Mouse (Mus musculus) embryonic facial prominence, embryonic 11.5 days (tissue): ENCODE measurements around the gene Slc25a17. TPM values are rescaled to one million over a fixed set of nuclear protein-coding genes. Genes with fewer than 3 reads are reported as not detected.

Experiments
- ATAC-seq: fragments of 200-750 bp; cut with Nextera tagmentation; replicated peaks from 2 replicates; pipeline ENCODE4 v1.8.0; 2017; ENCODE audit warnings: low read depth; ENCODE audit not compliant: insufficient number of reproducible peaks, low FRiP score, low TSS enrichment
- DNase-seq: peaks from one replicate; pipeline ENCODE4 v3.0.0-alpha.2; 2015; ENCODE audit warnings: low spot score
- H3K27ac ChIP-seq: fragments of 300-500 bp; sonication (generic); replicated peaks from 2 replicates; pipeline ENCODE4 v1.5.1; 2014; ENCODE audit warnings: mild to moderate bottlenecking, low read depth, low read length, control low read depth
- H3K27me3 ChIP-seq: fragments of 300-500 bp; sonication (generic); 2 replicates; pipeline ENCODE4 v1.6.1; 2014; ENCODE audit warnings: mild to moderate bottlenecking, low read length, moderate library complexity, mixed read lengths; ENCODE audit not compliant: control insufficient read depth, insufficient read depth
- H3K36me3 ChIP-seq: fragments of 300-500 bp; sonication (generic); replicated peaks from 2 replicates; pipeline ENCODE4 v1.6.1; 2014; ENCODE audit warnings: low read depth, mild to moderate bottlenecking, low read length, moderate library complexity, mixed read lengths; ENCODE audit not compliant: control insufficient read depth, insufficient read depth
- H3K4me1 ChIP-seq: fragments of 300-500 bp; sonication (generic); 2 replicates; pipeline ENCODE4 v1.6.1; 2014; ENCODE audit warnings: low read length, mixed read lengths; ENCODE audit not compliant: control insufficient read depth, insufficient read depth
- H3K4me2 ChIP-seq: fragments of 300-500 bp; sonication (generic); 2 replicates; pipeline ENCODE4 v1.6.1; 2014; ENCODE audit warnings: low read depth, mild to moderate bottlenecking, control low read depth, low read length, moderate library complexity
- H3K4me3 ChIP-seq: fragments of 300-500 bp; sonication (generic); 2 replicates; pipeline ENCODE4 v1.5.1; 2014; ENCODE audit warnings: low read depth, low read length, control low read depth
- H3K9ac ChIP-seq: fragments of 300-500 bp; sonication (generic); replicated peaks from 2 replicates; pipeline ENCODE4 v1.6.1; 2014; ENCODE audit warnings: mild to moderate bottlenecking, control low read depth, low read length
- H3K9me3 ChIP-seq: fragments of 300-500 bp; sonication (generic); replicated peaks from 2 replicates; pipeline ENCODE4 v1.6.1; 2016; ENCODE audit warnings: mild to moderate bottlenecking, low read length, inconsistent platforms, mixed read lengths; ENCODE audit not compliant: control insufficient read depth
- WGBS: fragments of 180-500 bp; shearing (Covaris S2); extraction: QIAGEN DNeasy Blood & Tissue Kit; methylation state at CpG from one replicate; pipeline ENCODE4 v1.1.7; 2014; 5-methylcytosine and 5-hydroxymethylcytosine counted together
- polyA plus RNA-seq: library from polyadenylated mRNA; unstranded; fragments of >200 nt; fragmentation: Nextera tagmentation; extraction: Ambion mirVana; gene quantifications from 2 replicates; pipeline ENCODE4 v1.2.1, GENCODE M21; 2014

Slc25a17 gene
- polyA plus RNA-seq, 1 experiment from 2014 or later = 125 TPM

- ATAC-seq = no peak
- H3K4me3 ChIP-seq = no peak overlapping the region
- no peak overlapping the region for H3K9ac ChIP-seq
- H3K27me3 ChIP-seq = no peaks in the 10 kb centered on the region
- H3K9me3 ChIP-seq = no peaks in the 10 kb centered on the region
- H3K27ac ChIP-seq = no peak overlapping the region
- no peak for DNase-seq
- peaks cover 6% of the 10 kb centered on the region for H3K36me3 ChIP-seq
- H3K4me2 ChIP-seq = no peak overlapping the region
- H3K4me1 ChIP-seq = no peaks in the 10 kb centered on the region
Measured at GRCm38 (mm10) chr15:81392997-81393396, 32.4 kb upstream of the Slc25a17 start.

- H3K27me3 ChIP-seq = no peaks in the 10 kb centered on the region
- H3K9me3 ChIP-seq = no peaks in the 10 kb centered on the region
- DNase-seq (peak; percentile 7), ATAC-seq (no peak)
- no peak overlapping the region for H3K27ac ChIP-seq
- peaks cover 16% of the 10 kb centered on the region for H3K36me3 ChIP-seq
- H3K4me3 ChIP-seq = no peak overlapping the region
- WGBS = 92% methylated on average over 5 of the region's 5 CpGs
- no peak overlapping the region for H3K9ac ChIP-seq
- H3K4me2 ChIP-seq = no peak overlapping the region
- H3K4me1 ChIP-seq = no peaks in the 10 kb centered on the region
Measured at GRCm38 (mm10) chr15:81386327-81386726, 25.7 kb upstream of the Slc25a17 start.

GRCm38 (mm10) chr15:81378845-81379244 lies 18.2 kb upstream of the Slc25a17 start:
- peaks cover 7% of the 10 kb centered on the region for H3K36me3 ChIP-seq
- no peak overlapping the region for H3K9ac ChIP-seq
- H3K27ac ChIP-seq = no peak overlapping the region
- no peaks in the 10 kb centered on the region for H3K4me1 ChIP-seq
- no peak overlapping the region for H3K4me2 ChIP-seq
- no peaks in the 10 kb centered on the region for H3K27me3 ChIP-seq
- ATAC-seq (no peak), DNase-seq (no peak)
- H3K9me3 ChIP-seq = no peaks in the 10 kb centered on the region
- 87% methylated on average over 2 of the region's 2 CpGs for WGBS
- H3K4me3 ChIP-seq = no peak overlapping the region

- Histone ChIP-seq H3K4me1 (no peaks in the 10 kb centered on the region), H3K9me3 (no peaks in the 10 kb centered on the region), H3K27ac (no peak overlapping the region), H3K4me2 (no peak overlapping the region), H3K27me3 (no peaks in the 10 kb centered on the region), H3K9ac (no peak overlapping the region), H3K4me3 (no peak overlapping the region), H3K36me3 (peaks cover 7% of the 10 kb centered on the region)
- no peak for ATAC-seq
- WGBS = 90% methylated on average over 11 of the region's 11 CpGs
- DNase-seq = no peak
Measured at GRCm38 (mm10) chr15:81374621-81375020, 14.0 kb upstream of the Slc25a17 start.

GRCm38 (mm10) chr15:81370356-81370755 lies 9.7 kb upstream of the Slc25a17 start:
- H3K9me3 ChIP-seq = no peaks in the 10 kb centered on the region
- H3K4me2 ChIP-seq = no peak overlapping the region
- H3K9ac ChIP-seq = no peak overlapping the region
- no peaks in the 10 kb centered on the region for H3K27me3 ChIP-seq
- peaks cover 11% of the 10 kb centered on the region for H3K36me3 ChIP-seq
- WGBS = 66% methylated on average over 1 of the region's 1 CpGs
- no peaks in the 10 kb centered on the region for H3K4me1 ChIP-seq
- H3K4me3 ChIP-seq = no peak overlapping the region
- ATAC-seq (no peak), DNase-seq (no peak)
- H3K27ac ChIP-seq = no peak overlapping the region

- Histone ChIP-seq H3K4me2 (no peak overlapping the region), H3K4me3 (no peak overlapping the region), H3K9me3 (no peaks in the 10 kb centered on the region), H3K27me3 (no peaks in the 10 kb centered on the region), H3K4me1 (no peaks in the 10 kb centered on the region), H3K27ac (no peak overlapping the region), H3K36me3 (peaks cover 8% of the 10 kb centered on the region), H3K9ac (no peak overlapping the region)
- DNase-seq (no peak), ATAC-seq (no peak)
- 90% methylated on average over 1 of the region's 1 CpGs for WGBS
Measured at GRCm38 (mm10) chr15:81368601-81369000, 8.0 kb upstream of the Slc25a17 start.

- Histone ChIP-seq H3K36me3 (peaks cover 8% of the 10 kb centered on the region), H3K9ac (no peak overlapping the region)
- 84% methylated on average over 4 of the region's 4 CpGs for WGBS
Measured at GRCm38 (mm10) chr15:81366241-81366640, 5.6 kb upstream of the Slc25a17 start.

GRCm38 (mm10) chr15:81365246-81365645 lies 4.6 kb upstream of the Slc25a17 start:
- H3K4me3 ChIP-seq = no peak overlapping the region
- no peaks in the 10 kb centered on the region for H3K9me3 ChIP-seq
- no peaks in the 10 kb centered on the region for H3K4me1 ChIP-seq
- no peak overlapping the region for H3K4me2 ChIP-seq
- no peak overlapping the region for H3K9ac ChIP-seq
- H3K36me3 ChIP-seq = peaks cover 4% of the 10 kb centered on the region
- WGBS = 90% methylated on average over 8 of the region's 8 CpGs
- no peaks in the 10 kb centered on the region for H3K27me3 ChIP-seq
- no peak overlapping the region for H3K27ac ChIP-seq
- DNase-seq (no peak), ATAC-seq (no peak)

More at GRCm38 (mm10) chr15:81366241-81366640, 5.6 kb upstream of the Slc25a17 start:
- no peaks in the 10 kb centered on the region for H3K9me3 ChIP-seq
- no peak overlapping the region for H3K27ac ChIP-seq
- no peaks in the 10 kb centered on the region for H3K27me3 ChIP-seq
- no peak for ATAC-seq
- H3K4me1 ChIP-seq = no peaks in the 10 kb centered on the region
- H3K4me2 ChIP-seq = no peak overlapping the region
- DNase-seq = no peak
- H3K4me3 ChIP-seq = no peak overlapping the region
